Mouse (Mus musculus) thymus, postnatal 0 days (tissue): ENCODE measurements around the gene Topors. TPM values are rescaled to one million over a fixed set of nuclear protein-coding genes. Genes with fewer than 3 reads are reported as not detected.

Experiments
- DNase-seq: peaks from one replicate; pipeline ENCODE4 v3.0.0-alpha.2; 2015; ENCODE audit warnings: low spot score
- polyA plus RNA-seq: library from polyadenylated mRNA; unstranded; fragments of >200 nt; fragmentation: Nextera tagmentation; extraction: Ambion mirVana; gene quantifications from 2 replicates; pipeline ENCODE4 v1.2.1, GENCODE M21; 2015

Topors gene
- polyA plus RNA-seq, 1 experiment from 2014 or later: 28.6 TPM

GRCm38 (mm10) chr4:40253766-40254165 lies 15.9 kb downstream of the Topors start:
- no peak for DNase-seq

- DNase-seq: no peak
These were observed 18.7 kb downstream of the Topors start for GRCm38 (mm10) chr4:40250984-40251383.

DNA sequence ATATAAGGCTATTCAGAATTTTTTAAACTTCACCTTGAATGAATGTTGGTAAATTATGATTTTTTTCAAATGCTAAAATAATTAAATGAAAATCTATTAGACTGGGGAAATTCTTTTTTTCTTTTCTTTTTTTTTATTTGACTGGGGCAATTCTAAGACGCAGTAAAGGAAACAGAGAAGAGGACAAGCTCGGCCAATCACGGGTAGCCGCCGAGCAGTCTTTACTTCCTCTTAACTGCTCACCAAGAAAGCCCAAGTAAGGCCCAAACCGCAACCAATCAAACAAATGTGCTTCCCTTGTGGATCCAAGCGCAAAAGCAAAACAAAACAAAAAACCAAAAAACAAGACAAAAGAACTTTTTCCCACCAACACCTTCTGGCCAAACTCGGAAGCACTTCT lies 25.6 kb downstream of the Topors start:
- DNase-seq: peak; percentile 31

DNA sequence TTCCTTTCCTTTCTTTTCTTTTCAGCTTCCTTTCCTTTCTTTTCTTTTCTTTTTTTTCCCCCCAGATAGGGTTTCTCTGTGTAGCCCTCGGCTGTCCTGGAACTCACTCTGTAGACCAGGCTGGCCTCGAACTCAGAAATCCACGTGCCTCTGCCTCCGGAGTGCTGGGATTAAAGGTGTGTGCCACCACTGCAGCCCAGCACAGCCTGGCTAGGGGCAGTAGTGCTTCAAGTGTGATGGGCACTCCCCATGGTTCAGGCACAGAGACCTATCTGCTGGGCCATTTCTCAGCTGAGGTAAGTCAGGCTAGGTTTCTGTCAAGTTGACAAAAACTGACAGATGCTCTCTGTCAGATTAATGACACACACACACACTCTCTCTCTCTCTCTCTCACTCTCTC lies 26.6 kb downstream of the Topors start:
- no peak for DNase-seq

DNA sequence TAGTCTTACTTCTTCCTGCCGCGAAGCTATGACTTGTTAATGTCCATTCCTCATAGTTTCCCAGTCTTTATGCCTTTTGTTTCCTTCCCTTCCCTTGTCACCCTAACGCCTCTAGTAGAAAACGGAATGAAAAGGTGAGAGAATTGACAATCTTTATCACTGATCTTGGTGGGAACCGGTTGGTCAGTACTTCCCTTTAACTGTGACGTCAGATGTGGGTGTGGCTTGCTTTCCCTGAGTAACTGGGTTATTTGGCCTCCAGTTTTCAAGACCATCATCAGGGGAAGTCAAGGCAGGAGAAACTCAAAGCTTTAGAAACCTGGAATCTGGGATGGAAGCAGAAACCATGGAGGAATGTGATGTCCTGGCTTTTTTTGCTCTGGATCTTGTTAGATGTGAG lies 27.7 kb downstream of the Topors start:
- DNase-seq: no peak

- no peak for DNase-seq
These were observed 29.3 kb downstream of the Topors start for GRCm38 (mm10) chr4:40240272-40240744.

DNA sequence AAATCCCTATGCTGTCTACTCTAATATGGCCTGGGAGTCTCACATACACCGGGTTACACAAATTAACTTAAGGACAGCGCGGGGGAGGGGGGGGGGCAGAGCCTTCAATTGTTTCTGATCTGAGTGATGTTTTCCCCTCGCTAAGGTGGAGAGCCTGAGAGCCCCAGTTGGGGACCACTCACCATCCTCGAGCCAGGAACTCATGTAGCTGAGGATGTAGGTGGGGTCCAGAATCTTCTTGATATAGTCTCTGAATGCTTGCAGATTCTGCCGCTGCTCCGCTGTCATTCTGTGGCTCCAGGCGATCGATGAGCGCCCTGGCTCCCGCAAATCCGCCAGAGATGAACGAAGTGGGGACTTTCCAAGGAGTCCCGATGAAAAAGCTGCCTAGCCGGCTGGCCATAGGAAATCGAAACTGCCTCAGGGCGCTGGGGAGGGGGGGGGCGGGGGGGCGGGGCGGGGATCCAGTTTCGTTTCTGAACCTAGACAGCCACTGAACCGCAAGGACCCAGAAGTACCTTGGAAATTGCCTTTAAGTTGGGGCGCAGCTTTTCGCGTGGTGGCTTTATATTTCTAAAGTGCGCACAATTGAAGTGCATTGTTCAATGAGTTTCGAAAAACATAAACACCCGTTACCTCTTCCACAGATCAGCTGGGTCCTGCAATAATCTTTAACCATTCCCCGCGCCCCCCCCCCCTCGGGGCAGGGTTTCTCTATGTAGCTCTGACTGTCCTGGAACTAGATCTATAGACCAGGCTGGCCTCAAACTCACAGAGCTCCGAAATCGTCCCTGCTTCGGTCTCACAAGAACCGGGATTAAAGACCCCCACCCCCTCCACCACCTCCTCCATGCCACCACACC lies 30.0 kb downstream of the Topors start, which contains the start of gene Ddx58:
Gene Ddx58, minus strand, starts transcription at position 420 of the 863 bp plus-strand sequence.
- DNase-seq: peak; percentile 43

DNA sequence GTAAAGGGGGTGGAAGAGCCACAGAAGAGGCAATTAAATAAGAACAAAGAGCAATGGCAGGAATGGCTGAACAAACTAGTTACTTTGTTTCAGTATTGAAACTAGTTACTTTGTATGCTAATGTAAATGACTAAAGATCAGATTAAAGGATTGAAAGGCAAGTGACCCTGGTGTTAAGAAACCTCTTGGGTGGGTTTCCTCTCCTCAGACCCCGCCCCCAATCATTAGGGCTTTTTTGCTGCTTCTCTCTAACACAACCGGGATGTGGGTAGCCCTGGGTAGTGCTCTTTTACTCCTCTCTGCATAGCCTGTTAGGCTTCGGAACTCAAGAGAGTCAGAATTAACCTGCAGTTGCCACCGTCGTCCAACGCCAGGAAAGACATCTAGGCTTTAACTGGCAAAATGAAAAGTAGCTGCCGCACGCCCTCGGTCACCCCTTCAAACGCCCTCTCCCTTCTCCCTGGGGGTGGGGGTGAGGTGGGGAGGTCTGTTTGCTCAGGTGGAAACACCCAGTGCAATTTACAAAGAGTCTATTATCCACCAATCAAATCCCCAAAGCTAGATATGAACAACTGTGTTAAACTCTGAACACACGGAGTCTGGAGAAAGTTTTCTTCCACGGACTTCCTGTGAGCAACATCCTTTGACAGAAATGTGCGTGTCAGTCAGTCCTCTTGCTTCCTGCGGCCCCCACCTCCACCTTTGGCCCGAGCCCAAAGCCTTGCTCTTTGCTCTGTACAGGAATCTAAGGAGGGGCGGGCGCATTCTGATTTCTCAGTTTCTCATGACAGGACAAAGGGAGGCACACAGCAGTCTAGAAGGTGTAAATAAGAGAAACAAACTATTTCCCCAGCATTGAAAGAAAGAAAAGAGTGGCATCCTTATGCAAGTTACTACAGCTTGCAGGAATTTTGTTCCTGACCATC lies 30.9 kb downstream of the Topors start:
- DNase-seq: peak; percentile 56

DNA sequence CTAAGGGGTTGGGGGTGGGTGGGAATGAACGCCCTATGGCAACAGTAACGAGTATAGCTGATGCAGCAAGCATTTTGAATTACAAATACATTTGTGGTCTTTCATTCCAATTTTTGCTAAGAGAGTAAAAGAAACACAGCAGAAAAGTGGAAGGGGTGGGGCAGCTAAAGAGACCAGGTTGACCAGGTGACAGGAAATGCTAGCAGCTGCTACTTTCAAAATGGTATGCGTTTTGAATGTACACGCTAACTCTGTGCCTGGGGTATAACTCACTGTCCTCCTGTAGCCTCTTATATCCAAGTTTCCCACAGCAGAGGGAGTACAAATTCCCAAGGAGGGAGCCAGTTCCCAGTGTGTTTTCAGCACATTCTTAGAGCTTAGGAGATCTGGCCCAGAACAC lies 32.8 kb downstream of the Topors start:
- DNase-seq: peak; percentile 32

DNA sequence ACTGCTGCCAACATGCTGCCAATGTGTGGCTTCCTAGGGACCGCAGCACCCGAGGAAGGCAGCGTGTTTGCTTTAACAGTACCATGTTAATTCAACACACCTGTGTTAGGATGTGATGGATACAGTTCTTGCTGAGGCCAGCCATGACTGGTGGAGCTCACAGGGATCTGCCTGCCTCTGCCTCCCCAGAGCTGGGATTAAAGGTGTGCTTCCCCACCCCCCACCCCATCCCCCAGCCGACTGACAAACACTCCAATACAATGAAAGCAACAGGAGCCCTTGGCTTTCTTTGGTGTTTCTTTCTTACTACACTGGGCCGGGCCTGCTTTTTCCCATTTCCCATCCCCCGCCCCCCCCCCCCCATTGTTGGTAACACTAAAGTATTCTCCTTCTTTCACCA lies 35.4 kb downstream of the Topors start:
- no peak for DNase-seq

DNA sequence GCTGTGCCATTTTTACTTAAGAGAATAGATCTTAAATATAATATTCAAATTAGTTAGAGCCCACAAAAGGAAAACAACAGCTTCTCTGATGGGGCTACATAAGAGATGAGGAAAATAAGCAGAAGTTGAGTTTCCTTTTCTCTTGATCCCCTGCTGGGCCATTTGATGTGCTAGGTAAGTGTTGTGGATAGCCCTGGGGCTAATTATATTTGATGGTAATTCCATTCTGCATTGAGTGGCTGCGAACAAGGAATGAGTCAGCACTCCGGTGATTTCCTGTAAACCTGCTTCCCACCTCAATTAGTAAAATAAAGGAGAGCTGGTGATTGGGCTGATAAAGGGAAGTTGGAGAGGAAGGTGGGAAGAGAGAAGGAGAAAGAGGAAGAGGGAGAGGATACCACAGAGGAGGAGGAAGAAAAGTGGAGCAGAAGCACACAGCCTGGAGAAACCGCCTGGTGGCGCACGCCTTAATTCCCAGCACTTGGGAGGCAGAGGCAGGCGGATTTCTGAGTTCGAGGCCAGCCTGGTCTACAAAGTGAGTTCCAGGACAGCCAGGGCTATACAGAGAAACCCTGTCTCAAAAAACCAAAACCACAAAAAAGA lies 36.5 kb downstream of the Topors start:
- no peak for DNase-seq

GRCm38 (mm10) chr4:40229723-40230122 lies 39.9 kb downstream of the Topors start:
- DNase-seq: no peak

- DNase-seq: no peak
These were observed 41.8 kb downstream of the Topors start for GRCm38 (mm10) chr4:40227886-40228285.

DNA sequence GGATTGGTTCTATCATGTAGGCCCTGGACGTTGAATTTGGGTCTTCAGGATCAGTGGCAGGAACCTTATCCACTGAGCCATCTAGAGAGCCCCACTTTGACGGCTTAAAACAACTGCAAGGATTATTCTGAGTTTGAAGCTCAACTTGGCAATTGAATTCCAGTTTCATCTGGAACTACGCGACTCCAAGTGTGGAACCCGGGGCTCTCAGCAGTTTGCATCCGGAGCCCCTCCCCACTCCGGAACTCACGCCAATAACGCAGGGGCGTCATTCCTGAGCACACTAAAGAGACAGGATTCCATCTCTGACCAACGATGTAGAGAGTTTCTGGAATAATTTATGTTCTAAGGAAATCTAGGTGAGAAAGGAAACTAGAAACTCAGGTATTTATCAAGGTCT lies 42.5 kb downstream of the Topors start:
- DNase-seq: no peak

DNA sequence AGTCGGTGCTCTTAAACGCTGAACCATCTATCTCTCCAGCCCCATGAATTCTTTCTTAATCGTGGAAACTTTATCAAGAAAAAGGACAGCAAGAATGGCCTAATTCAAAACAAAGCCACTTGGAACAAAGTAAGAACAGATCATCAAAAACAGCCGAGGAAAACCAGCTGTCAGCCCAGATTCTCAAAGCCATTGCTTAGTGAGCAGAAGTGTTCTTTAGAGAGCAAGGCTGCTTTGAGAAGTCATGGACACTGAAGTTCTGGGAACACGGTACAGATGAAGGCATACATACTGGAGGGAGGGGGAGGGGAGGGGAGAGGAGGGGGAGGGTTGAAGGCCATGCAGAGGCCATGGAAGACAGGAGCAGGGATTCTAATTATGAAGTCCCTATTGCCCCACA lies 43.6 kb downstream of the Topors start:
- DNase-seq: no peak

DNA sequence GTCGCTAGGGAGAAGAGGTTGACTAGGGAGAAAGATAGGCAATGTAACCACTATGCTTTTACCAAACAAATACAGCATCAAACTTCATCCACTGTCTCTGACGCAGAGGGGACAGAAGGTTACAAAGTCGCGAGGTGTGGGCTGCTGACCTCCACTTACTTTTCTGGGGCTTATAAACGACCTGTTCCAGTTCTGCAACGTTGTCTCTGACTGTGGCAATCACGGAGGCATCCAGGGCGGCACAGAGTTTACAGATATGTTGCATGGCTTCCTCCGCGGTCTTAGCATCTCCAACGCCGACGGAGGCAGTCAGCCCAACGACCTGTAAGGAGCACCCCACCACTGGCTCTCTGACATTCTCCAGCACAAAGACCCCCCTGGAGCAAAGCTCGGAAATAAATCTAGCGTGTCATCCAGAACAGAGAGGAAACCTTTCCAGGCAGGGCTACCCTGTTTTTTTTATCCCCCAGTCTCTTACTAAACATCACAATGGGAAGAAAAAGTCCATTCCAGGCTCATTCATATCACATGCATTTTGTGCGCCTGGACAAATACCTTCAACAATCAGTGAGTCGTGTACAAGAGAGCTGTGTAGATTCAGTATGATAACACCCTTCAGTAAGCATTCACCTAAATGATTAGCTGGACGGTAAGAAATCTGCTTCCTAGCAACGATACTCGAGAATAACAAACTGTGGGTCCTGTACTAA lies 47.6 kb downstream of the Topors start:
- no peak for DNase-seq

- DNase-seq: no peak
These were observed 48.5 kb downstream of the Topors start for GRCm38 (mm10) chr4:40221004-40221760.

DNA sequence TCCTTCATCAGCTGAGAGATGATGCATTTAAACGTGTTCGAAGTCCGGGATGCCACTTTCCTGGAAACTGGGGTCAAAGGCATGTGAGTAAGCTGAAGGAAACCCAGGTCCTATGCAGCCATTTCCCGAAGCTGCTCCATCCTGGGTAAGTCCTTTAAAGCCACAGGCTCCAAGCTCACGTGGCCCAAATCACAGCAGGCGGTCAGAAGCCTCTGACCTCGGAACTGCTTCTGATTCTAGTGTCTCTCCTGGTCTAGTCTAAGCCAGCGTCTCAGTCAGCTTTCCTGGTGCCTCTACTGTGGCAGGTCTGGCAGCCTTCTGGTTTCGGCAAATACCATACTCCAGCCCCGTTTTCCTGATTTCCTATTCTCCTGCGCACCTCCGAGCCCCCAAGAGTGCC lies 49.2 kb downstream of the Topors start:
- no peak for DNase-seq

DNA sequence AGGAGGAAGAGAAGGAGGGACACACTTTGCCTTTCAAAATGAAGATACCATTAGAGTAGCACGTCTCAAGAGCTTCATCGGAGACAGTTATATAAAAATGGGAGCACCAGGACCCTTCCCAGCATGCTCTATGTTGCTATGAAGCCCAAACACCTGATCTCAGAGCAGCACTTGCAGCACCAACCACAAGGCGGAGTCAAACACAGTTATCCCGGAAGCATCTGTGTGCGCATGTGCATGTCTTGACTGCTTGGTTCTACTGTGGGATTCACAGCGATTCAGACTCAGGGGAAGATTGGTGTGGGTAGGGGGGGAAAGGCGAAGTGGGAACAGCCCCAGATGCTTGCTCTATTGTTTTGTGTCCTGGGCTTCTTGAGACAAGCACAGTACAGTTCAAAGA lies 51.3 kb downstream of the Topors start:
- peak; percentile 66 for DNase-seq

GRCm38 (mm10) chr4:40217910-40218309 lies 51.7 kb downstream of the Topors start:
- DNase-seq: no peak
